Mouse (Mus musculus): ENCODE measurements around the gene Rhot1. TPM values are rescaled to one million over a fixed set of nuclear protein-coding genes. Genes with fewer than 3 reads are reported as not detected.

Rhot1 gene
- polyA plus RNA-seq, 1 experiment: 5.4 TPM

- H3K4me1 ChIP-seq (ENCODE audit: control insufficient read depth, insufficient read depth, insufficient read length): no peaks in the 10 kb centered on the region
- 91% methylated on average over 3 of the region's 3 CpGs for WGBS
- DNase-seq (ENCODE audit: low read depth in 1 of 2, low spot score in 2 of 2): no peak
- H3K27ac ChIP-seq (ENCODE audit: insufficient read depth, low read length): no peak overlapping the region
- H3K4me3 ChIP-seq (ENCODE audit: extremely low read depth, insufficient read depth, insufficient read length): no peak overlapping the region
- peaks cover 19% of the 10 kb centered on the region for H3K36me3 ChIP-seq (ENCODE audit: control insufficient read depth, insufficient read depth, low read length)
- no peak for TF ChIP-seq CTCF (IDR thresholded peaks at IDR 0.05; ENCODE audit: extremely low read depth, insufficient read depth, insufficient read length, insufficient replicate concordance)
- no peak for TF ChIP-seq POLR2A (IDR thresholded peaks at IDR 0.05; ENCODE audit: low read depth, low read length)
- H3K27me3 ChIP-seq (ENCODE audit: control insufficient read depth, insufficient read depth, low read length): no peaks in the 10 kb centered on the region
Observed at GRCm38 (mm10) chr11:80237278-80237677, 28.5 kb downstream of the Rhot1 start.

- Histone ChIP-seq H3K27ac (ENCODE audit: insufficient read depth, low read length) (no peak overlapping the region), H3K4me3 (ENCODE audit: extremely low read depth, insufficient read depth, insufficient read length) (no peak overlapping the region), H3K4me1 (ENCODE audit: control insufficient read depth, insufficient read depth, insufficient read length) (no peaks in the 10 kb centered on the region), H3K36me3 (ENCODE audit: control insufficient read depth, insufficient read depth, low read length) (peaks cover 22% of the 10 kb centered on the region), H3K27me3 (ENCODE audit: control insufficient read depth, insufficient read depth, low read length) (no peaks in the 10 kb centered on the region)
- 91% methylated on average over 4 of the region's 4 CpGs for WGBS
- TF ChIP-seq POLR2A (IDR thresholded peaks at IDR 0.05; ENCODE audit: low read depth, low read length) (no peak), CTCF (IDR thresholded peaks at IDR 0.05; ENCODE audit: extremely low read depth, insufficient read depth, insufficient read length, insufficient replicate concordance) (no peak)
- DNase-seq (ENCODE audit: low read depth in 1 of 2, low spot score in 2 of 2): no peak
Observed at GRCm38 (mm10) chr11:80238306-80238705, 29.5 kb downstream of the Rhot1 start.

- H3K4me3 ChIP-seq (ENCODE audit: extremely low read depth, insufficient read depth, insufficient read length): no peak overlapping the region
- no peaks in the 10 kb centered on the region for H3K4me1 ChIP-seq (ENCODE audit: control insufficient read depth, insufficient read depth, insufficient read length)
- H3K27ac ChIP-seq (ENCODE audit: insufficient read depth, low read length): no peak overlapping the region
- no peak for DNase-seq (ENCODE audit: low read depth in 1 of 2, low spot score in 2 of 2)
- no peaks in the 10 kb centered on the region for H3K27me3 ChIP-seq (ENCODE audit: control insufficient read depth, insufficient read depth, low read length)
- H3K36me3 ChIP-seq (ENCODE audit: control insufficient read depth, insufficient read depth, low read length): peaks cover 35% of the 10 kb centered on the region
- TF ChIP-seq CTCF (IDR thresholded peaks at IDR 0.05; ENCODE audit: extremely low read depth, insufficient read depth, insufficient read length, insufficient replicate concordance) (no peak), POLR2A (IDR thresholded peaks at IDR 0.05; ENCODE audit: low read depth, low read length) (no peak)
Observed at GRCm38 (mm10) chr11:80247026-80247425, 38.2 kb downstream of the Rhot1 start.

- Histone ChIP-seq H3K27ac (ENCODE audit: insufficient read depth, low read length) (no peak overlapping the region), H3K36me3 (ENCODE audit: control insufficient read depth, insufficient read depth, low read length) (peaks cover 29% of the 10 kb centered on the region), H3K27me3 (ENCODE audit: control insufficient read depth, insufficient read depth, low read length) (no peaks in the 10 kb centered on the region), H3K4me3 (ENCODE audit: extremely low read depth, insufficient read depth, insufficient read length) (no peak overlapping the region), H3K4me1 (ENCODE audit: control insufficient read depth, insufficient read depth, insufficient read length) (no peaks in the 10 kb centered on the region)
- DNase-seq (ENCODE audit: low read depth in 1 of 2, low spot score in 2 of 2): no peak
- TF ChIP-seq POLR2A (IDR thresholded peaks at IDR 0.05; ENCODE audit: low read depth, low read length) (no peak), CTCF (IDR thresholded peaks at IDR 0.05; ENCODE audit: extremely low read depth, insufficient read depth, insufficient read length, insufficient replicate concordance) (no peak)
- 93% methylated on average over 3 of the region's 3 CpGs for WGBS
Observed at GRCm38 (mm10) chr11:80248531-80248930, 39.7 kb downstream of the Rhot1 start.

- 96% methylated on average over 8 of the region's 8 CpGs for WGBS
- H3K36me3 ChIP-seq (ENCODE audit: control insufficient read depth, insufficient read depth, low read length): peaks cover 16% of the 10 kb centered on the region
- no peak for DNase-seq (ENCODE audit: low read depth in 1 of 2, low spot score in 2 of 2)
- no peak for TF ChIP-seq POLR2A (IDR thresholded peaks at IDR 0.05; ENCODE audit: low read depth, low read length)
- TF ChIP-seq CTCF (IDR thresholded peaks at IDR 0.05; ENCODE audit: extremely low read depth, insufficient read depth, insufficient read length, insufficient replicate concordance): no peak
- H3K4me3 ChIP-seq (ENCODE audit: extremely low read depth, insufficient read depth, insufficient read length): no peak overlapping the region
- H3K4me1 ChIP-seq (ENCODE audit: control insufficient read depth, insufficient read depth, insufficient read length): no peaks in the 10 kb centered on the region
- no peak overlapping the region for H3K27ac ChIP-seq (ENCODE audit: insufficient read depth, low read length)
- H3K27me3 ChIP-seq (ENCODE audit: control insufficient read depth, insufficient read depth, low read length): no peaks in the 10 kb centered on the region
Observed at GRCm38 (mm10) chr11:80264137-80264536, 55.3 kb downstream of the Rhot1 start.

- no peak for DNase-seq (ENCODE audit: low read depth in 1 of 2, low spot score in 2 of 2)
- WGBS: 85% methylated on average over 5 of the region's 5 CpGs
Observed at GRCm38 (mm10) chr11:80271096-80271495, 62.3 kb downstream of the Rhot1 start.

GRCm38 (mm10) chr11:80275011-80275410, 66.2 kb downstream of the Rhot1 start:
- no peak overlapping the region for H3K27ac ChIP-seq (ENCODE audit: insufficient read depth, low read length)
- 46% methylated on average over 3 of the region's 3 CpGs for WGBS
- H3K4me3 ChIP-seq (ENCODE audit: extremely low read depth, insufficient read depth, insufficient read length): no peak overlapping the region
- H3K36me3 ChIP-seq (ENCODE audit: control insufficient read depth, insufficient read depth, low read length): no peaks in the 10 kb centered on the region
- no peaks in the 10 kb centered on the region for H3K4me1 ChIP-seq (ENCODE audit: control insufficient read depth, insufficient read depth, insufficient read length)
- H3K27me3 ChIP-seq (ENCODE audit: control insufficient read depth, insufficient read depth, low read length): no peaks in the 10 kb centered on the region
- no peak for DNase-seq (ENCODE audit: low read depth in 1 of 2, low spot score in 2 of 2)
- TF ChIP-seq CTCF (IDR thresholded peaks at IDR 0.05; ENCODE audit: extremely low read depth, insufficient read depth, insufficient read length, insufficient replicate concordance): no peak
- TF ChIP-seq POLR2A (IDR thresholded peaks at IDR 0.05; ENCODE audit: low read depth, low read length): no peak

More at GRCm38 (mm10) chr11:80271096-80271495, 62.3 kb downstream of the Rhot1 start:
- no peaks in the 10 kb centered on the region for H3K4me1 ChIP-seq (ENCODE audit: control insufficient read depth, insufficient read depth, insufficient read length)
- no peak overlapping the region for H3K27ac ChIP-seq (ENCODE audit: insufficient read depth, low read length)
- H3K36me3 ChIP-seq (ENCODE audit: control insufficient read depth, insufficient read depth, low read length): peaks cover 5% of the 10 kb centered on the region
- H3K4me3 ChIP-seq (ENCODE audit: extremely low read depth, insufficient read depth, insufficient read length): no peak overlapping the region
- no peaks in the 10 kb centered on the region for H3K27me3 ChIP-seq (ENCODE audit: control insufficient read depth, insufficient read depth, low read length)
- TF ChIP-seq CTCF (IDR thresholded peaks at IDR 0.05; ENCODE audit: extremely low read depth, insufficient read depth, insufficient read length, insufficient replicate concordance) (no peak), POLR2A (IDR thresholded peaks at IDR 0.05; ENCODE audit: low read depth, low read length) (no peak)

All from spleen, adult 2 months (tissue).